Mouse (Mus musculus) midbrain, embryonic 15.5 days (tissue): Measurements from ENCODE around the gene Parn. TPM values are rescaled to one million over a fixed set of nuclear protein-coding genes. Genes with fewer than 3 reads are reported as not detected.
"Not testable (repeated sequence)": the region's sequence is repeated elsewhere in the genome, so short reads cannot be mapped to it uniquely, and the experiment has no call there.

ENCODE experiments used
- ATAC-seq: fragments of 200-750 bp; cut with Nextera tagmentation; replicated peaks from 2 replicates; pipeline ENCODE4 v1.8.0; 2017; ENCODE audit warnings: moderate TSS enrichment
- H3K27ac ChIP-seq: fragments of 300-500 bp; sonication (generic); 2 replicates; pipeline ENCODE4 v1.5.1; 2015; ENCODE audit warnings: mild to moderate bottlenecking, inconsistent platforms
- H3K27me3 ChIP-seq: fragments of 300-500 bp; sonication (generic); replicated peaks from 2 replicates; pipeline ENCODE4 v1.6.1; 2015; ENCODE audit warnings: inconsistent platforms
- H3K36me3 ChIP-seq: fragments of 300-500 bp; sonication (generic); replicated peaks from 2 replicates; pipeline ENCODE4 v1.6.1; 2015; ENCODE audit warnings: inconsistent platforms
- H3K4me1 ChIP-seq: fragments of 300-500 bp; sonication (generic); 2 replicates; pipeline ENCODE4 v1.6.1; 2015; ENCODE audit warnings: inconsistent platforms
- H3K4me2 ChIP-seq: fragments of 300-500 bp; sonication (generic); 2 replicates; pipeline ENCODE4 v1.6.1; 2015; ENCODE audit warnings: inconsistent platforms, mild to moderate bottlenecking, moderate library complexity
- H3K4me3 ChIP-seq: fragments of 300-500 bp; sonication (generic); 2 replicates; pipeline ENCODE4 v1.5.1; 2015; ENCODE audit warnings: mild to moderate bottlenecking, inconsistent platforms
- H3K9ac ChIP-seq: fragments of 300-500 bp; sonication (generic); 2 replicates; pipeline ENCODE4 v1.6.1; 2015; ENCODE audit warnings: mild to moderate bottlenecking, inconsistent platforms
- H3K9me3 ChIP-seq: fragments of 300-500 bp; sonication (generic); 2 replicates; pipeline ENCODE4 v1.6.1; 2016; ENCODE audit warnings: inconsistent platforms
- WGBS: fragments of 180-500 bp; shearing (Covaris S2); methylation state at CpG from one replicate; pipeline ENCODE4 v1.1.7; 2015; ENCODE audit warnings: mixed read lengths; 5-methylcytosine and 5-hydroxymethylcytosine counted together
- polyA plus RNA-seq: library from polyadenylated mRNA; unstranded; fragments of >200 nt; fragmentation: Nextera tagmentation; extraction: Ambion mirVana; gene quantifications from 2 replicates; pipeline ENCODE4 v1.2.1, GENCODE M21; 2015

Parn gene
- 30.2 and 31.2 TPM in 2 replicates for polyA plus RNA-seq

- Histone ChIP-seq H3K9me3 (no peaks in the 10 kb centered on the region), H3K27me3 (no peaks in the 10 kb centered on the region), H3K9ac (peak within 1 kb of the TSS; percentile 67), H3K4me1 (peaks cover 16% of the 10 kb centered on the region), H3K4me2 (peak within 1 kb of the TSS; percentile 83), H3K4me3 (peak within 1 kb of the TSS; percentile 70), H3K36me3 (peaks cover 10% of the 10 kb centered on the region; the same call in 1 of the 2 replicates), H3K27ac (peak within 1 kb of the TSS; percentile 74)
- under 1% methylated on average over 35 of the region's 35 CpGs for WGBS
- peak; percentile 94 for ATAC-seq
Observed at GRCm38 (mm10) chr16:13667878-13668343, at the start of gene Parn. Gene Parn, minus strand, starts transcription at chr16:13668170.

- H3K4me2 ChIP-seq: no peak overlapping the region
- H3K27me3 ChIP-seq: no peaks in the 10 kb centered on the region
- H3K27ac ChIP-seq: no peak overlapping the region
- no peak overlapping the region for H3K4me3 ChIP-seq
- H3K4me1 ChIP-seq: no peaks in the 10 kb centered on the region
- no peak for ATAC-seq
- H3K36me3 ChIP-seq: no peaks in the 10 kb centered on the region
- H3K9ac ChIP-seq: no peak overlapping the region
- WGBS: 77% methylated on average over 2 of the region's 2 CpGs
- no peaks in the 10 kb centered on the region for H3K9me3 ChIP-seq
Observed at GRCm38 (mm10) chr16:13716821-13717553, 49.0 kb upstream of the Parn start.

- Histone ChIP-seq H3K27me3 (no peaks in the 10 kb centered on the region), H3K4me3 (no peak overlapping the region), H3K4me2 (no peak overlapping the region), H3K27ac (no peak overlapping the region), H3K9ac (no peak overlapping the region), H3K4me1 (no peaks in the 10 kb centered on the region), H3K36me3 (no peaks in the 10 kb centered on the region), H3K9me3 (no peaks in the 10 kb centered on the region)
- 89% methylated on average over 3 of the region's 3 CpGs for WGBS
- no peak for ATAC-seq
Observed at GRCm38 (mm10) chr16:13714910-13715309, 46.9 kb upstream of the Parn start.

- ATAC-seq: no peak
- Histone ChIP-seq H3K9me3 (no peaks in the 10 kb centered on the region), H3K4me2 (no peak overlapping the region), H3K36me3 (peaks cover 30% of the 10 kb centered on the region), H3K27ac (no peak overlapping the region), H3K4me3 (no peak overlapping the region), H3K9ac (no peak overlapping the region), H3K27me3 (no peaks in the 10 kb centered on the region), H3K4me1 (no peaks in the 10 kb centered on the region)
- WGBS: 94% methylated on average over 10 of the region's 10 CpGs
Observed at GRCm38 (mm10) chr16:13704676-13705075, 36.7 kb upstream of the Parn start.

- Histone ChIP-seq H3K9me3 (no peaks in the 10 kb centered on the region), H3K36me3 (peaks cover 41% of the 10 kb centered on the region)
Observed at GRCm38 (mm10) chr16:13702184-13702583, 34.2 kb upstream of the Parn start.

GRCm38 (mm10) chr16:13698998-13699397 lies 31.0 kb upstream of the Parn start:
- Histone ChIP-seq H3K9ac (no peak overlapping the region), H3K4me3 (no peak overlapping the region), H3K4me2 (no peak overlapping the region), H3K27me3 (no peaks in the 10 kb centered on the region), H3K9me3 (no peaks in the 10 kb centered on the region), H3K4me1 (no peaks in the 10 kb centered on the region), H3K36me3 (peaks cover 49% of the 10 kb centered on the region), H3K27ac (no peak overlapping the region)
- 93% methylated on average over 7 of the region's 7 CpGs for WGBS
- ATAC-seq: no peak

More at GRCm38 (mm10) chr16:13702184-13702583, 34.2 kb upstream of the Parn start:
- Histone ChIP-seq H3K4me2 (no peak overlapping the region), H3K4me1 (no peaks in the 10 kb centered on the region), H3K27me3 (no peaks in the 10 kb centered on the region), H3K4me3 (no peak overlapping the region), H3K9ac (no peak overlapping the region), H3K27ac (no peak overlapping the region)
- no peak for ATAC-seq
- 96% methylated on average over 7 of the region's 7 CpGs for WGBS

- Histone ChIP-seq H3K27ac (no peak overlapping the region), H3K4me2 (no peak overlapping the region), H3K4me1 (no peaks in the 10 kb centered on the region), H3K36me3 (peaks cover 20% of the 10 kb centered on the region), H3K9me3 (no peaks in the 10 kb centered on the region), H3K27me3 (no peaks in the 10 kb centered on the region), H3K9ac (no peak overlapping the region), H3K4me3 (no peak overlapping the region)
- 92% methylated on average over 3 of the region's 3 CpGs for WGBS
- ATAC-seq: no peak
Observed at GRCm38 (mm10) chr16:13678601-13679319, 10.8 kb upstream of the Parn start.

- Histone ChIP-seq H3K4me3 (no peak overlapping the region), H3K27ac (no peak overlapping the region), H3K36me3 (peaks cover 20% of the 10 kb centered on the region), H3K27me3 (no peaks in the 10 kb centered on the region), H3K4me1 (peaks cover 13% of the 10 kb centered on the region), H3K9me3 (no peaks in the 10 kb centered on the region), H3K4me2 (no peak overlapping the region), H3K9ac (no peak overlapping the region)
- 92% methylated on average over 3 of the region's 3 CpGs for WGBS
- no peak for ATAC-seq
Observed at GRCm38 (mm10) chr16:13674511-13674910, 6.5 kb upstream of the Parn start.

- H3K4me3 ChIP-seq: peak overlapping the region; percentile 95
- H3K9ac ChIP-seq: no peak overlapping the region
- no peak overlapping the region for H3K27ac ChIP-seq
- WGBS: 83% methylated on average over 5 of the region's 5 CpGs
- H3K9me3 ChIP-seq: no peaks in the 10 kb centered on the region
- H3K36me3 ChIP-seq: peaks cover 20% of the 10 kb centered on the region
- ATAC-seq: no peak
- peaks cover 13% of the 10 kb centered on the region for H3K4me1 ChIP-seq
- no peaks in the 10 kb centered on the region for H3K27me3 ChIP-seq
- H3K4me2 ChIP-seq: peak overlapping the region; percentile 71
Observed at GRCm38 (mm10) chr16:13673114-13673513, 5.1 kb upstream of the Parn start.

GRCm38 (mm10) chr16:13672386-13672898 lies 4.5 kb upstream of the Parn start:
- Histone ChIP-seq H3K9me3 (no peaks in the 10 kb centered on the region), H3K9ac (peak overlapping the region; percentile 91), H3K4me1 (peaks cover 14% of the 10 kb centered on the region), H3K36me3 (peaks cover 14% of the 10 kb centered on the region), H3K27me3 (no peaks in the 10 kb centered on the region), H3K4me3 (peak overlapping the region; percentile 95), H3K27ac (peak overlapping the region; percentile 77), H3K4me2 (peak overlapping the region; percentile 71)
- 1% methylated on average over 20 of the region's 20 CpGs for WGBS
- peak; percentile 5; the same call in 1 of the 2 replicates for ATAC-seq

GRCm38 (mm10) chr16:13671685-13672385 lies 3.9 kb upstream of the Parn start, which contains the start of the genes Bfar and 3110001I22Rik:
Gene Bfar, plus strand, starts transcription at chr16:13671858.
Gene 3110001I22Rik, plus strand, starts transcription at chr16:13671929.
- ATAC-seq: peak; percentile 93
- Histone ChIP-seq H3K4me3 (peak within 1 kb of the TSS; percentile 95), H3K27ac (peak within 1 kb of the TSS; percentile 77), H3K4me2 (peak within 1 kb of the TSS; percentile 71), H3K27me3 (no peaks in the 10 kb centered on the region), H3K9ac (peak within 1 kb of the TSS; percentile 91), H3K36me3 (peaks cover 9% of the 10 kb centered on the region; the same call in 1 of the 2 replicates), H3K4me1 (peaks cover 20% of the 10 kb centered on the region), H3K9me3 (no peaks in the 10 kb centered on the region)
- WGBS: 0% methylated on average over 54 of the region's 54 CpGs

- H3K36me3 ChIP-seq, ATAC-seq, H3K27ac ChIP-seq, H3K27me3 ChIP-seq, H3K9me3 ChIP-seq, H3K9ac ChIP-seq: not testable (repeated sequence)
- H3K4me1 ChIP-seq: peaks cover 22% of the 10 kb centered on the region
- 79% methylated on average over 5 of the region's 5 CpGs for WGBS
- H3K4me3 ChIP-seq: peak overlapping the region; percentile 95; the same call in 1 of the 2 replicates
- H3K4me2 ChIP-seq: peak overlapping the region; percentile 71
Observed at GRCm38 (mm10) chr16:13670896-13671295, 2.9 kb upstream of the Parn start.
